Mouse (Mus musculus): ENCODE data around the gene Trpm8. TPM values are rescaled to one million over a fixed set of nuclear protein-coding genes. Genes with fewer than 3 reads are reported as not detected.
A peak's percentile ranks its signal among the peaks of the same experiment; 100 is the strongest.

Gene Trpm8
- polyA plus RNA-seq, 1 experiment from 2014 or later: 0.04 TPM

GRCm38 (mm10) chr1:88276524-88277097 is 850 bp upstream of the Trpm8 start:
- Histone ChIP-seq H3K27ac (ENCODE audit: low read length) (peak overlapping the region; percentile 89), H3K9me3 (ENCODE audit: control insufficient read depth, low read length) (no peaks in the 10 kb centered on the region), H3K36me3 (ENCODE audit: control insufficient read depth, insufficient read depth, low read length) (peaks cover 31% of the 10 kb centered on the region), H3K27me3 (ENCODE audit: control insufficient read depth, insufficient read depth, low read depth, low read length) (no peaks in the 10 kb centered on the region), H3K4me3 (ENCODE audit: low read length) (peak overlapping the region; percentile 57), H3K4me2 (ENCODE audit: low read depth, low read length) (peak overlapping the region; percentile 63), H3K4me1 (replicated peaks; ENCODE audit: control insufficient read depth, insufficient read depth, low read length) (peaks cover 18% of the 10 kb centered on the region), H3K9ac (ENCODE audit: low read length) (peak overlapping the region; percentile 85)
- 16% methylated on average over 10 of the region's 10 CpGs for WGBS
- ATAC-seq (ENCODE audit: low read depth): peak; percentile 32

- 0 out of 2 replicates have a peak, but pooled peaks have one; percentile 0 for ATAC-seq (ENCODE audit: low read depth)
- WGBS: 64% methylated on average over 18 of the region's 18 CpGs
Measured at GRCm38 (mm10) chr1:88277818-88278511, 504 bp downstream of the Trpm8 start.

GRCm38 (mm10) chr1:88279111-88280005 is 1.9 kb downstream of the Trpm8 start:
- Histone ChIP-seq H3K36me3 (ENCODE audit: control insufficient read depth, insufficient read depth, low read length) (peaks cover 7% of the 10 kb centered on the region), H3K4me2 (ENCODE audit: low read depth, low read length) (no peak overlapping the region), H3K9ac (ENCODE audit: low read length) (no peak overlapping the region), H3K27ac (ENCODE audit: low read length) (no peak overlapping the region), H3K4me3 (ENCODE audit: low read length) (no peak overlapping the region), H3K27me3 (ENCODE audit: control insufficient read depth, insufficient read depth, low read depth, low read length) (no peaks in the 10 kb centered on the region), H3K9me3 (ENCODE audit: control insufficient read depth, low read length) (peaks cover 12% of the 10 kb centered on the region; the same call in 1 of the 2 replicates), H3K4me1 (replicated peaks; ENCODE audit: control insufficient read depth, insufficient read depth, low read length) (peaks cover 18% of the 10 kb centered on the region)
- no peak for ATAC-seq (ENCODE audit: low read depth)
- 53% methylated on average over 9 of the region's 9 CpGs for WGBS

More at GRCm38 (mm10) chr1:88277818-88278511, 504 bp downstream of the Trpm8 start:
- Histone ChIP-seq H3K27ac (ENCODE audit: low read length) (peak overlapping the region; percentile 3; the same call in 1 of the 2 replicates), H3K9me3 (ENCODE audit: control insufficient read depth, low read length) (peaks cover 1% of the 10 kb centered on the region; the same call in 1 of the 2 replicates), H3K4me1 (replicated peaks; ENCODE audit: control insufficient read depth, insufficient read depth, low read length) (peaks cover 18% of the 10 kb centered on the region), H3K9ac (ENCODE audit: low read length) (peak overlapping the region; percentile 85), H3K4me2 (ENCODE audit: low read depth, low read length) (peak overlapping the region; percentile 63), H3K27me3 (ENCODE audit: control insufficient read depth, insufficient read depth, low read depth, low read length) (no peaks in the 10 kb centered on the region), H3K36me3 (ENCODE audit: control insufficient read depth, insufficient read depth, low read length) (peaks cover 19% of the 10 kb centered on the region), H3K4me3 (ENCODE audit: low read length) (peak overlapping the region; percentile 57)

- 67% methylated on average over 15 of the region's 15 CpGs for WGBS
- H3K27ac ChIP-seq (ENCODE audit: low read length): no peak overlapping the region
- H3K4me3 ChIP-seq (ENCODE audit: low read length): no peak overlapping the region
- no peaks in the 10 kb centered on the region; the same call in 1 of the 2 replicates for H3K36me3 ChIP-seq (ENCODE audit: control insufficient read depth, insufficient read depth, low read length)
- no peak for ATAC-seq (ENCODE audit: low read depth)
- no peak overlapping the region for H3K4me2 ChIP-seq (ENCODE audit: low read depth, low read length)
- peaks cover 19% of the 10 kb centered on the region for H3K9me3 ChIP-seq (ENCODE audit: control insufficient read depth, low read length)
- peaks cover 18% of the 10 kb centered on the region for H3K4me1 ChIP-seq (replicated peaks; ENCODE audit: control insufficient read depth, insufficient read depth, low read length)
- H3K9ac ChIP-seq (ENCODE audit: low read length): no peak overlapping the region
- H3K27me3 ChIP-seq (ENCODE audit: control insufficient read depth, insufficient read depth, low read depth, low read length): no peaks in the 10 kb centered on the region
Measured at GRCm38 (mm10) chr1:88280006-88280690, 2.7 kb downstream of the Trpm8 start.

- peaks cover 32% of the 10 kb centered on the region for H3K9me3 ChIP-seq (ENCODE audit: control insufficient read depth, low read length)
- no peak overlapping the region for H3K27ac ChIP-seq (ENCODE audit: low read length)
- 59% methylated on average over 3 of the region's 3 CpGs for WGBS
- no peaks in the 10 kb centered on the region for H3K27me3 ChIP-seq (ENCODE audit: control insufficient read depth, insufficient read depth, low read depth, low read length)
- H3K4me2 ChIP-seq (ENCODE audit: low read depth, low read length): no peak overlapping the region
- ATAC-seq (ENCODE audit: low read depth): no peak
- no peak overlapping the region for H3K4me3 ChIP-seq (ENCODE audit: low read length)
- H3K4me1 ChIP-seq (replicated peaks; ENCODE audit: control insufficient read depth, insufficient read depth, low read length): 0 out of 2 replicates have a peak, but pooled peaks cover 4% of the 10 kb centered on the region
- H3K9ac ChIP-seq (ENCODE audit: low read length): no peak overlapping the region
- H3K36me3 ChIP-seq (ENCODE audit: control insufficient read depth, insufficient read depth, low read length): no peaks in the 10 kb centered on the region
Measured at GRCm38 (mm10) chr1:88282301-88282700, 4.8 kb downstream of the Trpm8 start.

- Histone ChIP-seq H3K4me1 (replicated peaks; ENCODE audit: control insufficient read depth, insufficient read depth, low read length) (no peaks in the 10 kb centered on the region), H3K4me2 (ENCODE audit: low read depth, low read length) (no peak overlapping the region), H3K4me3 (ENCODE audit: low read length) (no peak overlapping the region), H3K9me3 (ENCODE audit: control insufficient read depth, low read length) (peaks cover 39% of the 10 kb centered on the region), H3K27me3 (ENCODE audit: control insufficient read depth, insufficient read depth, low read depth, low read length) (no peaks in the 10 kb centered on the region), H3K9ac (ENCODE audit: low read length) (no peak overlapping the region), H3K36me3 (ENCODE audit: control insufficient read depth, insufficient read depth, low read length) (no peaks in the 10 kb centered on the region), H3K27ac (ENCODE audit: low read length) (no peak overlapping the region)
- no peak for ATAC-seq (ENCODE audit: low read depth)
- 76% methylated on average over 15 of the region's 15 CpGs for WGBS
Measured at GRCm38 (mm10) chr1:88283376-88284227, 6.1 kb downstream of the Trpm8 start.

- no peak for ATAC-seq (ENCODE audit: low read depth)
- Histone ChIP-seq H3K27ac (ENCODE audit: low read length) (no peak overlapping the region), H3K4me2 (ENCODE audit: low read depth, low read length) (no peak overlapping the region), H3K4me1 (replicated peaks; ENCODE audit: control insufficient read depth, insufficient read depth, low read length) (no peaks in the 10 kb centered on the region), H3K27me3 (ENCODE audit: control insufficient read depth, insufficient read depth, low read depth, low read length) (no peaks in the 10 kb centered on the region), H3K36me3 (ENCODE audit: control insufficient read depth, insufficient read depth, low read length) (no peaks in the 10 kb centered on the region), H3K9me3 (ENCODE audit: control insufficient read depth, low read length) (peaks cover 39% of the 10 kb centered on the region), H3K4me3 (ENCODE audit: low read length) (no peak overlapping the region), H3K9ac (ENCODE audit: low read length) (no peak overlapping the region)
- 56% methylated on average over 10 of the region's 10 CpGs for WGBS
Measured at GRCm38 (mm10) chr1:88284228-88284945, 6.9 kb downstream of the Trpm8 start.

GRCm38 (mm10) chr1:88284946-88285320 is 7.5 kb downstream of the Trpm8 start:
- Histone ChIP-seq H3K4me2 (ENCODE audit: low read depth, low read length) (no peak overlapping the region), H3K4me1 (replicated peaks; ENCODE audit: control insufficient read depth, insufficient read depth, low read length) (no peaks in the 10 kb centered on the region), H3K9me3 (ENCODE audit: control insufficient read depth, low read length) (peaks cover 40% of the 10 kb centered on the region), H3K4me3 (ENCODE audit: low read length) (no peak overlapping the region), H3K36me3 (ENCODE audit: control insufficient read depth, insufficient read depth, low read length) (no peaks in the 10 kb centered on the region), H3K27ac (ENCODE audit: low read length) (no peak overlapping the region), H3K9ac (ENCODE audit: low read length) (no peak overlapping the region), H3K27me3 (ENCODE audit: control insufficient read depth, insufficient read depth, low read depth, low read length) (no peaks in the 10 kb centered on the region)
- 61% methylated on average over 7 of the region's 7 CpGs for WGBS
- ATAC-seq (ENCODE audit: low read depth): no peak

All from lung, embryonic 16.5 days (tissue).